12 mouse cellular contexts compared by ENCODE assay signal in the genomic region with DNA sequence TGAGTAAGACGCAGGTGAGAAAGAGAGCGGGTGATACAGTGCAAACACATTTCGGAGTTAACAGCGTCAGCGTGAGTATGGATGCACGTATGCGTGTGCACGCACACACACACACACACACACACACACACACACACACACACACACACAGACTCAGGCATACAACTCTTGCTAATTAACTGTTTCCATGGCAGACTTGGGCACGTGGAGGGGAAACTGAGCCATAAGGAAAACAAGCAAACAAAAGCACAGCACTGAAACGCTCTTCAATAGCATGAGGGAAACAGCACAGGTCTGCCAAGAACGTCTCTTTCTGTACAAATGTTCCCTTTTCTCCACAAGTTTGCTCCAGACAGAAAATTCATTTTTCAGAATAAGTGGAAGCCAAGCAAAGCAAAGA.
A peak's percentile ranks its signal among the peaks of the same experiment; 100 is the strongest.
DNase-seq lines count a peak whose midpoint lies in the region; ATAC-seq and TF ChIP-seq lines count a peak whose summit lies in the region.
"Had no signal": no experiment of that assay in that cellular context is flagged by ENCODE, and none has a peak within 500 bp of the region (broad histone marks: within the 10 kb centered on the region; RNA-seq: fewer than 3 reads in every experiment).

No protein-coding gene starts in this region.

- H3K4me3 ChIP-seq in embryonic facial prominence, embryonic 15.5 days (replicated peaks) = no peak overlapping the region
- H3K4me3 ChIP-seq in embryonic facial prominence, embryonic 10.5 days = no peak overlapping the region
- no peak overlapping the region for H3K4me3 ChIP-seq in heart, embryonic 12.5 days
- H3K4me3 ChIP-seq in lung, embryonic 14.5 days (ENCODE audit: low read depth, low read length) = no peak overlapping the region
- H3K4me3 ChIP-seq in heart, postnatal 0 days (ENCODE audit: low read depth, low read length) = no peak overlapping the region
- H3K4me3 ChIP-seq: kidney, embryonic 15.5 days; myocyte had no signal

- H3K27me3 ChIP-seq in embryonic facial prominence, embryonic 15.5 days = no peaks in the 10 kb centered on the region
- no peaks in the 10 kb centered on the region for H3K27me3 ChIP-seq in embryonic facial prominence, embryonic 10.5 days (replicated peaks; ENCODE audit: low read depth, poor library complexity, severe bottlenecking)
- no peaks in the 10 kb centered on the region for H3K27me3 ChIP-seq in heart, embryonic 12.5 days (replicated peaks)
- no peaks in the 10 kb centered on the region for H3K27me3 ChIP-seq in lung, embryonic 14.5 days (ENCODE audit: insufficient read depth, low read length)
- H3K27me3 ChIP-seq in heart, postnatal 0 days (ENCODE audit: control insufficient read depth, insufficient read depth, low read length) = no peaks in the 10 kb centered on the region
- H3K27me3 ChIP-seq: kidney, embryonic 15.5 days had no signal

- H3K27ac ChIP-seq in embryonic facial prominence, embryonic 15.5 days (replicated peaks) = peak overlapping the region; percentile 45; the same call in 1 of the 2 replicates
- H3K27ac ChIP-seq in embryonic facial prominence, embryonic 10.5 days (replicated peaks) = no peak overlapping the region
- 0 out of 2 replicates have a peak overlapping the region, but pooled peaks have one; percentile 33 for H3K27ac ChIP-seq in heart, embryonic 12.5 days (ENCODE audit: poor library complexity, severe bottlenecking)
- H3K27ac ChIP-seq in lung, embryonic 14.5 days (ENCODE audit: low read depth) = peak overlapping the region; percentile 47; the same call in 1 of the 2 replicates
- H3K27ac ChIP-seq in heart, postnatal 0 days (ENCODE audit: low read depth) = peak overlapping the region; percentile 52
- H3K27ac ChIP-seq: kidney, embryonic 15.5 days had no signal

- no peaks in the 10 kb centered on the region for H3K9me3 ChIP-seq in embryonic facial prominence, embryonic 15.5 days (replicated peaks)
- H3K9me3 ChIP-seq in embryonic facial prominence, embryonic 10.5 days = no peaks in the 10 kb centered on the region
- no peaks in the 10 kb centered on the region for H3K9me3 ChIP-seq in heart, embryonic 12.5 days (replicated peaks)
- no peaks in the 10 kb centered on the region for H3K9me3 ChIP-seq in lung, embryonic 14.5 days (ENCODE audit: low read depth, low read length)
- H3K9me3 ChIP-seq in heart, postnatal 0 days (replicated peaks; ENCODE audit: control insufficient read depth, low read length) = no peaks in the 10 kb centered on the region
- H3K9me3 ChIP-seq: kidney, embryonic 15.5 days had no signal

- TF ChIP-seq CTCF in lung, embryonic 14.5 days (IDR thresholded peaks at IDR 0.05; ENCODE audit: low read depth) = no peak
- no peak for TF ChIP-seq CTCF in heart, postnatal 0 days (IDR thresholded peaks at IDR 0.05; ENCODE audit: low read depth)

- DNase-seq in embryonic facial prominence, embryonic 10.5 days (ENCODE audit: low spot score) = no peak
- DNase-seq in heart, adult 8-10 months (ENCODE audit: low spot score) = no peak
- peak; percentile 15 for DNase-seq in lung, embryonic 14.5 days
- DNase-seq in lung, adult 18-20 months = no peak
- DNase-seq in heart, postnatal 0 days (ENCODE audit: low spot score) = no peak
- DNase-seq in right cerebral cortex, adult 2 months (ENCODE audit: low spot score in 2 of 2) = no peak
- DNase-seq: adrenal gland, postnatal 14 days; liver had no signal

- no peak overlapping the region for H3K9ac ChIP-seq in embryonic facial prominence, embryonic 15.5 days
- no peak overlapping the region for H3K9ac ChIP-seq in heart, embryonic 12.5 days
- no peak overlapping the region for H3K9ac ChIP-seq in lung, embryonic 14.5 days
- H3K9ac ChIP-seq in heart, postnatal 0 days (replicated peaks; ENCODE audit: low read depth, low read length) = no peak overlapping the region
- H3K9ac ChIP-seq: kidney, embryonic 15.5 days had no signal

- WGBS in embryonic facial prominence, embryonic 15.5 days = 82% methylated on average over 11 of the region's 11 CpGs
- 88% methylated on average over 11 of the region's 11 CpGs for WGBS in embryonic facial prominence, embryonic 10.5 days
- 83% methylated on average over 11 of the region's 11 CpGs for WGBS in heart, embryonic 12.5 days
- WGBS in lung, embryonic 14.5 days = 73% methylated on average over 11 of the region's 11 CpGs
- WGBS in heart, postnatal 0 days = 88% methylated on average over 11 of the region's 11 CpGs

- no peak overlapping the region for H3K4me2 ChIP-seq in embryonic facial prominence, embryonic 15.5 days (replicated peaks)
- no peak overlapping the region for H3K4me2 ChIP-seq in heart, embryonic 12.5 days
- H3K4me2 ChIP-seq in lung, embryonic 14.5 days = peak overlapping the region; percentile 0; the same call in 1 of the 2 replicates
- H3K4me2 ChIP-seq in heart, postnatal 0 days (ENCODE audit: low read depth, low read length) = no peak overlapping the region
- H3K4me2 ChIP-seq: kidney, embryonic 15.5 days had no signal

- H3K4me1 ChIP-seq in embryonic facial prominence, embryonic 15.5 days = peaks cover 15% of the 10 kb centered on the region
- peaks cover 20% of the 10 kb centered on the region for H3K4me1 ChIP-seq in embryonic facial prominence, embryonic 10.5 days
- H3K4me1 ChIP-seq in heart, embryonic 12.5 days (replicated peaks) = peaks cover 18% of the 10 kb centered on the region
- H3K4me1 ChIP-seq in lung, embryonic 14.5 days (ENCODE audit: insufficient read depth) = peaks cover 9% of the 10 kb centered on the region
- peaks cover 24% of the 10 kb centered on the region for H3K4me1 ChIP-seq in heart, postnatal 0 days (ENCODE audit: control insufficient read depth, insufficient read depth)

- no peak for ATAC-seq in embryonic facial prominence, embryonic 15.5 days (ENCODE audit: insufficient number of reproducible peaks, low FRiP score, low TSS enrichment, low read depth)
- no peak for ATAC-seq in heart, embryonic 12.5 days (ENCODE audit: insufficient number of reproducible peaks, low FRiP score)
- ATAC-seq in lung, embryonic 14.5 days (ENCODE audit: insufficient read depth) = no peak
- no peak for ATAC-seq in heart, postnatal 0 days (ENCODE audit: insufficient read depth, low read depth)

- no peak for TF ChIP-seq EP300 in heart, postnatal 0 days (IDR thresholded peaks at IDR 0.05; ENCODE audit: low read depth)

- H3K36me3 ChIP-seq in embryonic facial prominence, embryonic 15.5 days = peaks cover 22% of the 10 kb centered on the region; the same call in 1 of the 2 replicates
- peaks cover 18% of the 10 kb centered on the region for H3K36me3 ChIP-seq in embryonic facial prominence, embryonic 10.5 days (replicated peaks)
- H3K36me3 ChIP-seq in heart, embryonic 12.5 days = peaks cover 41% of the 10 kb centered on the region
- H3K36me3 ChIP-seq in lung, embryonic 14.5 days (ENCODE audit: insufficient read depth) = peaks cover 39% of the 10 kb centered on the region
- H3K36me3 ChIP-seq in heart, postnatal 0 days (replicated peaks; ENCODE audit: control insufficient read depth, insufficient read depth, low read length) = peaks cover 16% of the 10 kb centered on the region
